In genomic region chr4:129810798-129811604, GRCm38 (mm10) we compare ENCODE assay signal across 8 mouse cellular contexts. TPM values are rescaled to one million over a fixed set of nuclear protein-coding genes. Genes with fewer than 3 reads are reported as not detected.
A peak's percentile ranks its signal among the peaks of the same experiment; 100 is the strongest.
DNase-seq lines count a peak whose midpoint lies in the region; ATAC-seq and TF ChIP-seq lines count a peak whose summit lies in the region.

Gene Ptp4a2, plus strand, starts transcription at chr4:129811219.

- no peak for TF ChIP-seq CTCF in forebrain, postnatal 0 days (IDR thresholded peaks at IDR 0.05; ENCODE audit: low read depth)

- no peaks in the 10 kb centered on the region for H3K9me3 ChIP-seq in forebrain, postnatal 0 days (ENCODE audit: low read length)
- no peaks in the 10 kb centered on the region for H3K9me3 ChIP-seq in hindbrain, embryonic 12.5 days (replicated peaks)

- DNase-seq in CD8-positive naive resting alpha-beta T cell, adult 2 months (ENCODE audit: low read depth in 2 of 2, low spot score in 2 of 2) = peak; percentile 76 to 80
- DNase-seq in adrenal gland, postnatal 36 days = peak; percentile 69 to 85
- DNase-seq in forebrain, postnatal 0 days = no peak
- peak in 1 of 2 experiments; percentile 19 for DNase-seq in layer of hippocampus, postnatal 14 days (ENCODE audit: low spot score in 2 of 2)
- peak; percentile 73 for DNase-seq in lung, postnatal 14 days
- DNase-seq in retina, embryonic 14.5 days (ENCODE audit: low spot score) = peak; percentile 45
- DNase-seq in urinary bladder, postnatal 36 days (ENCODE audit: low spot score in 2 of 2) = peak; percentile 80 to 81

- no peaks in the 10 kb centered on the region for H3K4me1 ChIP-seq in forebrain, postnatal 0 days (ENCODE audit: insufficient read depth)
- H3K4me1 ChIP-seq in hindbrain, embryonic 12.5 days = peaks cover 8% of the 10 kb centered on the region

- H3K4me2 ChIP-seq in forebrain, postnatal 0 days (ENCODE audit: low read depth) = peak within 1 kb of the TSS; percentile 45
- peak within 1 kb of the TSS; percentile 57 for H3K4me2 ChIP-seq in hindbrain, embryonic 12.5 days (replicated peaks)

- no peak within 1 kb of the TSS for H3K27ac ChIP-seq in forebrain, postnatal 0 days (ENCODE audit: low read depth, low read length)
- no peak within 1 kb of the TSS for H3K27ac ChIP-seq in hindbrain, embryonic 12.5 days

- no peaks in the 10 kb centered on the region for H3K27me3 ChIP-seq in forebrain, postnatal 0 days (ENCODE audit: insufficient read depth, low read length)
- H3K27me3 ChIP-seq in hindbrain, embryonic 12.5 days = peaks cover 15% of the 10 kb centered on the region; the same call in 1 of the 2 replicates

- peak within 1 kb of the TSS; percentile 16 for H3K4me3 ChIP-seq in forebrain, postnatal 0 days (ENCODE audit: low read depth, low read length)
- H3K4me3 ChIP-seq in hindbrain, embryonic 12.5 days = peak within 1 kb of the TSS; percentile 29

- no peak; the same call in 1 of the 2 replicates for ATAC-seq in forebrain, postnatal 0 days
- no peak for ATAC-seq in hindbrain, embryonic 12.5 days (ENCODE audit: low FRiP score)

- peak within 1 kb of the TSS; percentile 31; the same call in 1 of the 2 replicates for H3K9ac ChIP-seq in forebrain, postnatal 0 days
- H3K9ac ChIP-seq in hindbrain, embryonic 12.5 days = peak within 1 kb of the TSS; percentile 49; the same call in 1 of the 2 replicates

- no peaks in the 10 kb centered on the region for H3K36me3 ChIP-seq in forebrain, postnatal 0 days (ENCODE audit: insufficient read depth)
- no peaks in the 10 kb centered on the region for H3K36me3 ChIP-seq in hindbrain, embryonic 12.5 days

- WGBS in forebrain, postnatal 0 days = 22% methylated on average over 35 of the region's 35 CpGs
- WGBS in hindbrain, embryonic 12.5 days = 20% methylated on average over 35 of the region's 35 CpGs

RNA-seq across cellular contexts. Expression of gene Ptp4a2, which starts in this region (rescaled TPM):
- 100 to 1,000 TPM; 311 to 416 TPM for total RNA-seq in adrenal gland, postnatal 36 days (2021)
- 123 and 131 TPM in 2 replicates for total RNA-seq in forebrain, postnatal 0 days (2014; rRNA removed)
- polyA plus RNA-seq in forebrain, postnatal 0 days (2015; fragmentation: Nextera tagmentation; extraction: Ambion mirVana) = 252 and 270 TPM in 2 replicates
- 347 and 360 TPM in 2 replicates for polyA plus RNA-seq in hindbrain, embryonic 12.5 days (2016; fragmentation: Nextera tagmentation; extraction: Ambion mirVana)
- 100 to 1,000 TPM; 123 to 132 TPM for total RNA-seq in layer of hippocampus, postnatal 14 days (2021)
